Mouse (Mus musculus): ENCODE measurements at regions not wholly inside any gene's neighbourhood (a gene's known extent, or its start where the extent isn't known, plus 50 kb on each side); places are given as distances from the start of the nearest gene placed in this dataset.
A peak's percentile ranks its signal among the peaks of the same experiment; 100 is the strongest.

DNA sequence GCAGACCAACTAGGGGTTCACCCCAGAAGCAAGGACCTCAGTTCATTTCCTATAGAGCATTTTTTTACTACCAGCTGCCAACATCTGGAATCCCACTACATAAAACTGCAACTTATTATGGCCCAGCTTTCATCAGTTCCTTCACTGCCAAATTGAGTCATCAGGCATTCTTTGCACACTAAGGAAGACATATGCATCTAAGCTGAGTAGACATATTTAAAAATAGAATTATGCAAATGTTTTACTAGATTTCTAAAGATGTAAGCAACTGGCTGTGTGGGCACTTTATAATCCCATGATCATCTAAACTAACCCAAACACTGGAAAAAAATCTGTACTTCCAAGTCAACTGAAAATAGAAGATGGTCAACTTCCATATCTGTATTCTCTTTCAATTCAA lies 415.9 kb upstream of the Rarb start:
- no peak for DNase-seq (ENCODE audit: low spot score)

DNA sequence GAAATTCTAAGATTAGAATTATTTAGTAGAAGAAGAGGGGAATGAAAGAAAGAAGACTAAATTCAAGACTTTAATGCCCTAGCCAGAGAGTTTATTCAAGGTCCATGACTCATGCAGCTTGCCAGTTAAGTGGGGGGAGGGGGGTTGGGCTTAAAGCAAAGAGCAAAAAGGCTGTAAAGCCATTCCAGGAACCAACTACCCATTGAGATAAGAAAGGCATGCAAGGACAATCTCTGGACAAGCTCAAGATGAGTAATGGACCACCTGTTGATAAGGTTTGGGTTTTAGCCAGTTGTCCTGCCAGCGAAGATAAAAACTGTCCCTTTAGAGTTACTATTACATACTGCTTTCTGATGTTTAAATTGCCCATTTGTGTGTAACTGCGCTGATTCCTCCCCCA lies 392.5 kb upstream of the Rarb start:
- no peak for DNase-seq (ENCODE audit: low spot score)

- no peak for DNase-seq (ENCODE audit: low spot score)
Observed at GRCm38 (mm10) chr14:17205691-17206090, 386.7 kb upstream of the Rarb start.

DNA sequence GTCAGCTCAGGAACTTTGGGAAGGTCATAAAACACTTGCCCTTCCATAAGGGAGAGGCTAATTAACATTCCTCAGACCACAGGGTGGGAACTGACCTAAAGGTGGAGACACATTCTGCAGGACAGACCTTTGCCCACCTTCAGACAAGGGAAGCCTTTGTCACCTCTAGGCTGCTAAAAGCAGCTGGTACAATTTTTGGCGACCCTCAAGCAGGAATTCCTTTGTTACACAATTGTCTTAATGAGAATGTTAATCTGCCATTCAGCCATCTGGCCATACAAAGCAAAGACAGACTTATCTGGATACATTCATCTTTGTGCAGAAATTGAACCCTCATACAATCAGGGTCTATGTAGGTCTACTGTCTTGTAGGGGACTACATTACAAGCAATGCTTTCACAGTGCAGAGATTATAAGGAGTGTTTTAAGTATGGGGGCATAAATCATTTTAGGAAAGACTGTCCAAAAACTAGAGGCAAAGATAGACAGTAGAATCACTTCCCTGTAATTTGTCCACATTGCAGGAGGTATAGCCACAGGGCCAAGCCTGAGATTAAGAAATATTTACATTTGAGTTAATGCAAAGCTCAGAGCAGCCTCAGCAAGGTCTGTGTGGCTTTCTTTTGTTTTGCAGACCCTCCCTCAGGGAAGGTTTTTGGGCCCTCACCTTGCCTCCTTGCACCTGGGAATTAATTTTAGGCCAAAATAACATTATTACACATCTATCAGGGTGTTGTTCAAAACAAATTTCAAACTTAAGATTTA lies 384.5 kb upstream of the Rarb start:
- no peak for DNase-seq (ENCODE audit: low spot score)

DNA sequence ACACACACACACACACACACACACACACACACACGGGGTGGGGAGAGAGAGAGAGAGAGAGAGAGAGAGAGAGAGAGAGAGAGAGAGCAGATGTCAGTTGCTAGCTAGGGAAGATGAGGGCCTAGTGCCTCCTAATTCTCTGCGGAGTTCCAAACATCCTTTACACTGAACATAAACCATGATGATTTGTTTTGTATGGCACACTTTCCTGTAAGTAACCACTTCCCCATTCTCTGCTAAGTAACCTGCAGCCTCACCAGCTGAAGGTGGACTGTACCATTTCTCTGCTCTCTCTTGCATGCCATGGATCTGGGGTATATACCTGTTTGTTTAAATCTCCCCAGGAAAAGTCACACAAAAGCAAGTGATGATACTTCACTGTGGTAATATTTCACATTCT lies 374.0 kb upstream of the Rarb start:
- DNase-seq (ENCODE audit: low spot score) = no peak

DNA sequence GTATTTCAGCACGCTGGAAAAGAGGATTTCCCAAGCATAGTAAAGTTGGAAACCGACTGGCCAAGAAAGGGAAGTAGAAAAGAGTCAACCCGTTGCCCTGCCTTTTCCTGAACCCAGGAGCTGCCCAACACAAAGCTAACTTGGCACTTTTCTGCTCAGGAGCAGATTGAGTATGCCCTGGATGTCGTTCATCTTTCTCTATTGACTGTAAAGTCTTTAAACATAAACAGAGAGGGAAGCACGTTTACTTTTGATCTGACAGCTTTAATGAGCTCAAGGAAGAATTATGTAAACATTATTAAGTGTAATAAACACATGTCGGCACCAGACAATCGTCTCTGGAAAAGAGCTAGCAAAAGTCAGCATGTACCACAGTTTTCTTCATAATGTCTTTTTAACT lies 354.3 kb upstream of the Rarb start:
- no peak for DNase-seq (ENCODE audit: low spot score)

DNA sequence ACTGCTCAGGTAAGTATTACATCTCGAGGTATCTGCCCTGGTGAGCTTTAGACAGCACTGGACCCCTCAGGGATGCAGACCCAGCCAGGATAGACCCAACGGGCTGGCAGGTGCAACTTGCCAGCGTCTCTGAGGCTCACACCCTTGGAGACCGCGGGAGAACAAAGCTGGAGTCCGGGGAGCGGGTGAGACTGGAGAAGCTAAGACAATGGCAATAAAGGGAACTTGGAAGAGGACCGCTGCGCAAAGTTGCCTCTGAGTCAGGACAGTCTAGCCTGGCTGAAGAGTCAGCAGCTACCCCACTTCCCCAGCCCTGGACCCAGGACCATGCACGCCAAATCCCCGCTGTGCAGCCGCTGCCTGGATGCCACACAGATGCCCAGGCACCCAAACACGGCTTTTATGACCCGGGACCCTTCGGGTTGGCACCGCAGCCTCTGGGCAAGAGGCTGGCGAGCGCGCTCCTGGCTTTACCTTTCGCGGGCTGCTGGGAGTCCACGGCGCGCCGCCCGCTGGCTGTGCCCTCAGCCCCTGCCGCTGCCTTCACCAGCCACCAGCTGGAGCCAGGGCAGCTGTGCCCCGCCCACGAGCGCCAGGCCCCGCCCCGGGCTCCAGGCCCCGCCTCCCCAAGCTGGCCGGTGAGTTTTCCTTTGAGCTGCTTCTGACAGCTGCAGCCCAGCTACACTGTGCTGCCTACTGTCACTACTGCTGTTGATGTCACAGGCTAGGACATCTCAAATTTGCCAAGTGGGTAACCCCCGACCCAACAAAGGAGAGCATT lies 353.6 kb upstream of the Rarb start:
- DNase-seq (ENCODE audit: low spot score) = peak; percentile 7

DNA sequence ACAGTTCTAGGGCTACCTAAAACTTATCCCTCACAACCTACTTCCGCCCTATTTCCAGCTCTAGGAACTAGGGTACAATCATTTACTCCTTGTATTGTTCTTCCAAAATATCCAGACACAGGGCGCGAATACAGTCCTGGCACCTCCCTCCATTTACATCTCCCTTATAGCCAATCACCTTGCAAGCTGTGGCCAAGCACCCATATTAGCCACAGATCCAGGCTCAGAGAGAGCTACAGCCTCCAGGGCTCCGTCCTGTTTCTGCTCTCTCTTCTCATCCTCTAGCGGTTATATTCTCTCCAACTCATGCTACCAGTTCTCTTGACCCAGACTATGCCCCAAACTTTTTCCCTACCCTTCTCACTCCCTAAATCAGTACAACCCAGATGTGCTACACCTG lies 352.9 kb upstream of the Rarb start:
- no peak for DNase-seq (ENCODE audit: low spot score)

GRCm38 (mm10) chr14:17158324-17158723 lies 339.4 kb upstream of the Rarb start:
- no peak for DNase-seq (ENCODE audit: low spot score)

DNA sequence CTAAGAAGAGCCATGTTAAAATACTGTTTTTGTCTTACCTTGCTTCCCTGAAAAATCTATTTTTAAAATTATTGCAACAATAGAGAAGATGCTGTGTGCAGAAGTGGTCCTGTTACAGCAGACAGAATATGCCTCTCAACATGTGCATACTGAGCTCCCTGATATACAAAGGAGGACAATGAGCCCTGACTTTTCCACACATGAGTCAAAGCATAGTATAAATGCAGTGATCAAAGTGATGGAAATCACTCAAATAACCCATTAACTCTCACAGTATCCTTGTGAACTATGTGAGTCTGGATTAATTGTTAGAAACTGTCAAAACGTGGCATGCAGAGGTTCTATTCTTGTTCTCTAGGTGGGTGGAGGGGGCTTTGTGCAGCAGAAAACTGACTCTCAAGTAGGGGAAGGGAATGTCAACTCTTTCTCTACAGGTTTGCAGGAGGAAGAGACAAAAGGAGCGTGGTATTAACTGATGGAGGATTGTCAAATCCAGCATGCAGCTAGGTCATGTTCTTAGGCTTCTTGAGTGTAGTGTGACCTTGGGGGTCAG lies 337.5 kb upstream of the Rarb start:
- no peak for DNase-seq (ENCODE audit: low spot score)

DNA sequence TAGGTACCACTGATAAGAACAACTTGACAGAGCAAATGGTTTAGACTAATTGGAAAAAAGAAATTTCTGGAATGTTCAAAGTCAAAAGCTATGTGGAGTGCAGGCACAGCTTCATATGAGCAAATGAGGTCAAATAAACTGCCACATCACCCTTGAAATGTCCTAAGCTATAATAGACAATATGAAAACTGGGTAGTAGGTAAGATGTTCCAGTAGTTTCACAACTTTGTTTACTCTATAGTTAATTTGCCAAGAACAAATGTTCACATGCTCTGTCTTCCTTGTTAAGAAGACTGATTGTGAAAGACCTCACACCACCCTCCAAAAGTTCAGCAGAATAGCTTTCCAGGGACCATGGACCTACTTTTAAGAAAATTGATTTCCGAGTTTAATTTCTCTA lies 301.7 kb upstream of the Rarb start:
- DNase-seq (ENCODE audit: low spot score) = no peak

- no peak for DNase-seq (ENCODE audit: low spot score)
Observed at GRCm38 (mm10) chr14:17106668-17107067, 287.7 kb upstream of the Rarb start.

DNA sequence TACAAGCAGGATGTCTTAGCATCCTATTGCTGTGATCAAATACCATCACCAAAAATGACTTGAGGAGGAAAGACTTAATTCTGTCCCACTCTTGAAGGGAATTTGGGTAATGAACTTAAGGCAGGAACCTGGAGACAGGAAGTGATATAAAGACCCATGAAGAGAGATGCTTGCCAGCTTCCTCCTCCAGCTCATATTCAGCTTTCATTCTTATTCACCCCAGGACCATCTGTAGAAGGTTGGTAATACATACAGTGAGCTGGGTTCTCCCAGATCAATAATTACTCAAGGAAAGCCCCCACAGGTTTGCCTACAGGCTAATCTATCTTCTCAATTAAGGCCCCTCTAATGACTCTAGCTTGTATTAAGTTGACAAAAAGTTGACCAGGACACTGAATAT lies 283.5 kb upstream of the Rarb start:
- no peak for DNase-seq (ENCODE audit: low spot score)

DNA sequence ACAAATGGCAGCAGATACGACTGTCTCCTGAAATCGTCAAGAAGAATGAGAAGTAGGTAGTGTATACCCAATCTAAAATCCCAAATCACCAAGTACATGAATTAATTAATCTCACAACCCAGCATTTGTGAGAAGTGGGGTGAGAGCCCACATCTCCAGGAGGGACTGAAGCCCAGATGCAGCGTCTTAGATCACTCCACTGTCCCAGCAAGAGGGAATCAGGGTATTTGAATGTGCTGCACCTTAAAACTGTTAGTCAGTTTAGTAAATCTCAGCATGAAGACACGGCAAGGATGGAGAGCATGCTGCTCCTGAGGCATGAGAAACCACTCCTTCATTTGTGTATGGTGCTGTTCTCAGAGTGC lies 271.6 kb upstream of the Rarb start:
- no peak for DNase-seq (ENCODE audit: low spot score)

GRCm38 (mm10) chr14:17089640-17090572 lies 270.9 kb upstream of the Rarb start:
- no peak for DNase-seq (ENCODE audit: low spot score)

GRCm38 (mm10) chr14:17089089-17089634 lies 270.2 kb upstream of the Rarb start:
- DNase-seq (ENCODE audit: low spot score) = no peak

GRCm38 (mm10) chr14:17087828-17088227 lies 268.9 kb upstream of the Rarb start:
- DNase-seq (ENCODE audit: low spot score) = no peak

- no peak for DNase-seq (ENCODE audit: low spot score)
Observed at GRCm38 (mm10) chr14:17083907-17084306, 265.0 kb upstream of the Rarb start.

DNA sequence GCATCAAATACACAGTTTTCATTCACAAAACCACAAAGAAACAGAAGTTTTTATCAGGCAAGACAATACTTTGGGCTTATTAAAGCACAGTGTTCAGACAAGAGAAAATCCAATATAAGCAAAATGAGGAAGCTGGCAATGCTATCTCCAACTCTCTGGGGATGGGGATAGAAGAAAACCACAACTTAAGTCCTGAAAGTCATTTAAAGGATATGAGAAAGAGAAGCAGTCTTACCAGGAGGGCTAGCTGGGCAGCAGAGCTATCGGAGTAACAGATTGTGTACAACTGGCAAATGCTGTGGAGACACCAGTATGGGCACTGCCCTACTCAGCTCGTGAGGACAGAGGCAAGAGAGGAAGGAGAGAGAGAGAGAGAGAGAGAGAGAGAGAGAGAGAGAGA lies 262.9 kb upstream of the Rarb start:
- no peak for DNase-seq (ENCODE audit: low spot score)

- DNase-seq (ENCODE audit: low spot score) = no peak
Observed at GRCm38 (mm10) chr14:17079513-17079912, 260.6 kb upstream of the Rarb start.

DNA sequence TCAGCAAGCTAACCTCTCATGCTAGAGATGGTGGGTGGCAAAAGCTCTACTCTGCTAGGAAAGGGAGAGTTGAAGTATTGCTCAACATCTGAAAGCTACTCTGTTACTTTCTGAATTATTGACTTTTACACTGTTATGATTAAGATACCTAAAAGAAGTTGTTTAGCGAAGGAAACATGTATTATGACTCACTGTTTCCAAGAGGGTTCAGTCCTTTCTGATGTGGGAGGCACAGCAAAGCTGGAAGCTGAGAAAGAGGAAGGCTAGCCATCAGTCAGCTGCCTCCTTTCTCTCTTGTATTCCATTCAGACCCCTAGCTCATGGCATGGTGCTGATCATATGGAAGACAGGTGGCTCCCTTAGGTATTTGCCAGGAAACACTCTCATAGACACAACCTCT lies 242.4 kb upstream of the Rarb start:
- no peak for DNase-seq (ENCODE audit: low spot score)

GRCm38 (mm10) chr14:17058438-17058837 lies 239.5 kb upstream of the Rarb start:
- no peak for DNase-seq (ENCODE audit: low spot score)
